Mouse (Mus musculus) Patski (cell line): ENCODE measurements around the gene Rnf141. TPM values are rescaled to one million over a fixed set of nuclear protein-coding genes. Genes with fewer than 3 reads are reported as not detected.

ENCODE experiments used
- ATAC-seq: fragments of 100-300 bp; one replicate; pipeline ENCODE4 v1.8.0; 2021
- CTCF ChIA-PET: fragments of 350-600 bp; sonication (Branson Sonifier 250); formaldehyde crosslinking; loops from one replicate; lab custom pipeline; 2022; ENCODE audit warnings: inconsistent platforms; lab: Charles Lee
- POLR2A ChIA-PET: fragments of 350-600 bp; sonication (Branson Sonifier 250); formaldehyde crosslinking; loops from one replicate; lab custom pipeline; 2022; ENCODE audit warnings: antibody characterized with exemption, inconsistent platforms; lab: Charles Lee
- DNase-seq: peaks from one replicate; pipeline ENCODE4 v3.0.0-alpha.2; 2011; ENCODE audit warnings: low read depth, low spot score
- H3K27me3 ChIP-seq: fragments of 371-371 bp; one replicate; pipeline ENCODE4 v1.5.1; 2021
- CTCF ChIP-seq: fragments of 100-300 bp; IDR thresholded peaks from one replicate; pipeline ENCODE4 v1.5.1; 2021
- in situ Hi-C: fragments of 300-500 bp; cut with MboI; formaldehyde crosslinking; loops from 3 replicates; pipeline ENCODE4 v1.11.1; 2018; ENCODE audit warnings: low pct_unique_long_range_greater_than_20kb, mixed read lengths
- polyA plus RNA-seq: library from polyadenylated mRNA; unstranded; gene quantifications from one replicate; pipeline ENCODE4 v1.2.3, GENCODE M21; 2021

Gene Rnf141
- polyA plus RNA-seq, 1 experiment from 2014 or later: 19.7 TPM

DNA sequence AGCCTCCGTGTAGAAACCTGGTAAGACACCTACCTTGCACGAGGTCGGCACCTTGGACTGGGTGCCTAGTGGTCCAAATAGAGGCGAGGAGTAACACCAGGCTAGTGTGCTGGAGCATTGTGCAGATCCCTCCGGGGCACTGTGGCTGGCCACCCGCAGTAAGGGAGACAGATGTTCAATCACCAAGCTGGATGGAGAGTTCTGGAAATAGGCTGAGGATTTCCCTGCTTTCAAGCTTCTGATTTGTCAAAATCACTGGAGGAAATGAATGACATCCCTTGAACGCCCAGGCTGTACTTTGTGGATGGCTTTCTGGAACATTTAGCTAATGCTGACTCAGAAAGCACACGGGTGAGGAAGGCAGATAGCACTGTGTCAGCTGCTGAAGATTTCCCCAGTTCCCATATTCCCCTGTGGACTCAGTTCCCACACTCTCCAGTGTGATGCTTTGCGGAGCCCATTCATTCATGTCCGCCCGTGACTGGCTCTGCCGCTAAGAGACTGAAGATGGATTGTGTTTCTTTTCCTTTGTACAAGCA, 18.6 kb upstream of the Rnf141 start, which contains the start of gene Lyve1:
Lyve1 (minus strand) TSS at position 489 of the 539 bp plus-strand sequence.
- no peak for ATAC-seq
- no peak for DNase-seq
- ChIA-PET POLR2A (no interaction called here), CTCF (no interaction called here)
- in situ Hi-C loops: no loop called here
- TF ChIP-seq CTCF: no peak
- H3K27me3 ChIP-seq: no peaks in the 10 kb centered on the region

DNA sequence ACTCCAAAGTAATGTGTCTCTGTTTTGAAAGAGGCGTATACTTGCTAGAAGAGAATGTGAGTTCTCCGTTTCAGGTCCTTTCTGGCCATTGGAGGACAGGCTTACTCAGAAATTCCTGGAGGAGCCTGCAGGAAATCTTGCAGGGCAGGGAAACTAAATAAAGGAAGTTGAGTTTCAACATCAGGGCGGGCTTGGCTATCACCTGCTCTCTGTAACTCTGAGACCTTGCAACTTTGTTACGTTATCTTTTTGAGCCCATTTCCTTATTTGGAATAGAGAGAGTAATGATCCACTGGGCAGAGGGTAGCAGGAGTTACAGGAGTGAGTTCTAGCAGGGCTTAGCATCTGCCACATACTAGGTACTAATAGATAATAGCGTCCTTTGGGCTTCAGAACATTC, 15.9 kb upstream of the Rnf141 start:
- ATAC-seq: no peak
- CTCF ChIA-PET: interaction anchor here (1.6 kb wide), 1 partner anchor 22 kb away, joined by 3 read pairs; no protein-coding TSS in a partner anchor
- in situ Hi-C loops: no loop called here
- TF ChIP-seq CTCF: no peak
- no peaks in the 10 kb centered on the region for H3K27me3 ChIP-seq
- POLR2A ChIA-PET: no interaction called here
- no peak for DNase-seq

DNA sequence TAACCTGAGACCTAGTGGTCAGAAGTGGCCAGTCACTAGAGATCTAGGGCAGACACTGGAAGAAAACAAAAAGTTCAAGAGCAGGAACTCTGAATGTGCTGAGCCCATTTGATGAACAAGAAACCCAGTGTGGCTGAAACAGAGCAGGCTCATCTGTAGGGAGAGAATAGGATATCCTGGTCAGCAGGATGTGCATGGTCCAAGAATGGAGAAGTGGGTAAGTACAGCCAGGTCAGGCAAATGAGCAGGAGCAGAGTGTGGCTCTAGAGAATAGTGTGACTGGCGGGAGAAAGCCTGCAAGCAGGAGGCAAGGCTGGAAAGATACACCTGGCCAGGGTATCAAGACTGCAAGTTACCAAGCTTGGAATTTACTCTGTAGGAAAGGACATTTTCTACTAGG, 11.3 kb upstream of the Rnf141 start:
- no peaks in the 10 kb centered on the region for H3K27me3 ChIP-seq
- CTCF ChIA-PET: no interaction called here
- in situ Hi-C loops: no loop called here
- TF ChIP-seq CTCF: no peak
- POLR2A ChIA-PET: no interaction called here
- ATAC-seq (no peak), DNase-seq (no peak)

DNA sequence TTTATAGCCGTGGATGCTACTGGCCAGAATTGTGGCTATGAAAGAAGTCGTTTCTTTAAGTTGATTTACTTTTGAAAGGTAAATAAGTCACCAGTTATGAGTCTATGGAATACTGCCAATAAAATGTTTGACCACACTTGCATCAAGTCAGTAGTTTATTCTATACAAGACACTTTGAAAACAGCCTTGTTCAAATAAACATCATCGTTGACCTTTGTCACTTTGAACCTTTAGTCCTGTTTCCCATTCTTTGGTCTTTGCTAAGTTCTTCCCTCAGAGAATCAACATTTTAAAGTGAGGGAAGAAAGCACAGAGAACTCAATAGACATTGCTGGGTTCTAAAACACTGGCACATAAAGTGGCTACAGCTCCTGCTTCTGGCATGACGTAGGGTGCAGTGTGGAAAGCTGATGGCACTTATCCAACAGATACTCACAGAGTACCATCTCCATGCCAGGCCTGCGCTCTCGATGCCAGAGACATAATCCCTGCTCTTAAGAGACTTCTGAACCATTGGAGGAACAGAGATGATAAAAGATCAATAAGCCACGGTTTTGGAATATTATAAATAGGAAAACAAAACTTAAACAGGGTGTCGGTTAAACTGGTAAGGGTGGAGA, 10.8 kb upstream of the Rnf141 start:
- CTCF ChIA-PET: no interaction called here
- POLR2A ChIA-PET: no interaction called here
- ATAC-seq (no peak), DNase-seq (no peak)
- no peaks in the 10 kb centered on the region for H3K27me3 ChIP-seq
- TF ChIP-seq CTCF: no peak
- in situ Hi-C loops: no loop called here

DNA sequence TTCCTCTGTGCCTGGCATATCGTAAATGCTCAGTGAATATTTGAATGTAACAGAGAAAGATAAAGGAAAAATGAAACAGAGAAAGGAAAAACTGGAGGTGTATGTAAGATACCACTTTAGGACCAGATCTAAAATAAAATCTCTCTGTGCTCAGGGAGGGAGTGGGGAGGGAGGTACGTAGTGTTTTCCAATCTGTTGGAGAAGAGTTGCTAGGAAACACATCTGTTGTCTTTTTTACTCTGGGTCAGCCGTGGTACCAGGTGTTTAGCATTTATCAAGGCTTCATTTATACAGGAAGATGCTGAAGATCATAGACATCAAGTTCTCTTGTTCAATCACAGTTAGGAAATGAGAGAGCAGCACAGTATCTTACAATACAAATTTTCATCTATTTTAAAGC, 10.3 kb upstream of the Rnf141 start:
- ATAC-seq (no peak), DNase-seq (no peak)
- no peaks in the 10 kb centered on the region for H3K27me3 ChIP-seq
- no peak for TF ChIP-seq CTCF
- POLR2A ChIA-PET: no interaction called here
- in situ Hi-C loops: no loop called here
- CTCF ChIA-PET: no interaction called here

DNA sequence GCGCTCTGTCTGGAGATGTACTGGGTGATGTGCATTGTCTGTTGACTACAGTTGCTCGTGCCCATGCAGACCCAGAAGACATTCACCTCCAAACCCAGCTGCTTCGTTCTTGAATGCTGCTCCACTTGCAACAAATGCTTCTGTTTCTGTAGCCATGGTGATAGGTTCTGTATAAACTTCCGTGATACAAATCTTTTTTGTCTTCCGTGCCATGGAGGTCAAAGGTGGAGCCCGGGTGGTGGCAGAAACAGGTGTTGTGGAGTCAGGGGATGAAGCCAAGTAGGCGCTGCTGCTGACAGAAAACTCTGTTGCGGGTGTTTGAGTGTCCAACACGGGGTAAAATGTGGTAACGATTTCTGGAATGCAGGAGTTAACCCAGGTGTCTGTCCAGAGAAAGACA, 9.4 kb upstream of the Rnf141 start:
- no peak for ATAC-seq

DNA sequence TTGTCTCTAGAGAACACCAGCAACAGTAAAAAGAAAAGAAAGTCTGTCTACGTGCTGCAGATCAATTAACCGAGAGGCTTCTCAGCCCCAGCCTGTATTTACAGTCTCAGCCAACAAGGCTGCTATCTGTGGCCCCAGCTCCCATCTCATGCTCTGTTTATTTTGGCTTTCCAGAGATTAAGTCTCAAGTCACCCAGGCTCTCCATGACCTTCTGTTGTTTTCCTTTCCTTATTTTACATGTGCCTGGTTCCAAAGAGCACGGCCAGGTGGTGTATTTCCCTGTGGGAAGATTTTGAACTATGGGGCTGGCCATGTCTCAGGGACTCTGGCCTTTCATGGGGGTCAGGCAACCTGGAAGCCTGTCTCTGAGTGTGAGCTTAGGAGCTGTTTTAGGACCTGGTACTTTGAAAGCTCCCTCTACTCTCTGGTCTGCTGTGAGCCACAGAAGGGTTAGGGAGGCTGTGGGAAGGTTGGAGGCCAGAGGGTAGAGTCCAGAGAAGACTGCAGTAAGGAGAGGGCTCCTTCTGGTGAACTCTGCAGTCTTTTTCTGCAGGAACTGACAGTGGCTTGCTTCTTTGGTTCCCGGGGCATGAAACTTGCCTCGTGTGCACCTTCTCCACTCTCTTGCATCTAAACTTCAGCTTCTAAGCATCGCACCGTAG, 7.4 kb upstream of the Rnf141 start:
- no peak for TF ChIP-seq CTCF
- no peak for DNase-seq
- POLR2A ChIA-PET: interaction anchor here (0.5 to 0.6 kb wide), 2 partner anchors 8 to 82 kb away, joined by 3 read pairs; no protein-coding TSS in a partner anchor
- CTCF ChIA-PET: no interaction called here
- ATAC-seq: no peak
- no peaks in the 10 kb centered on the region for H3K27me3 ChIP-seq
- in situ Hi-C loops: no loop called here

More for the DNA sequence above, 9.4 kb upstream of the Rnf141 start:
- ChIA-PET CTCF (no interaction called here), POLR2A (no interaction called here)
- no peak for TF ChIP-seq CTCF
- DNase-seq: no peak
- H3K27me3 ChIP-seq: no peaks in the 10 kb centered on the region
- in situ Hi-C loops: no loop called here

DNA sequence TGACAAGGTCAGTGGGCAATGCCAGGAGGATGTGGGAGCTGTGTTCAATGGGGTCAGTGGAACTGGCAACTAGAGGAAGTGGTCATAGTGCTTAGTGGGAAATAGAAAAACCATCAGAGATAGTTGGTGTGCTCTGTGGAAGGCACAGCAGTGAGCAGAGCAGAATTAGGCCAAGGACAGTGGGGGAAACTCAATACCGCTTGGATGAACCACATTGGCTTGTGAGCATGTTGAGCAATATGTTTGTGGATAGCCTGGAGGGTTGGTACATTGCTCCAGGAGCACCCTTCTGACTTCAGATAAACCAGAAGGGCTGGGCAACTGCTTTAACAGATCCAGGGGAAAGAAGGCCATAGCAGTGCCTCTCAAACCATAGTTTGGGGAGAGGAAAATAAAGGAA, 4.1 kb upstream of the Rnf141 start:
- H3K27me3 ChIP-seq: no peaks in the 10 kb centered on the region
- in situ Hi-C loops: no loop called here
- POLR2A ChIA-PET: no interaction called here
- no peak for ATAC-seq
- CTCF ChIA-PET: no interaction called here
- DNase-seq: no peak
- TF ChIP-seq CTCF: no peak

DNA sequence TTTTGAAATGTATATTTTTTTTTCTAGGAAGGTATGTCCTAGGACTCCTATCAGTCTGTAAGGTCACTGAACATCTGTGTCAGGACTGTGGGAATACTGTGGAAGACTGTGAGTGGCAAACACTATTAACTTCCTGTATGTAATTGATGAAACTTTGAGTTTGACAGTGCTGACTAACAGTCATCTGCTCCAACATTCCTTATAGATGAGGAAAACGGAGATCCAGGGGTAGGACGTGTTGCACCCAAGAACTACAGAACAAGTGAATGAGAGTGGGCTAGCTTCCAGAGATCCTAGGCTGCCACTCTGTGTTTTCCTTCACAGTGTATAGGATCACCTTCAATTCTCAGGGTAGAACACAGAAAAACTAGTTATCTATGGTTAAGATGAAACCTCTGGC, 3.1 kb upstream of the Rnf141 start:
- DNase-seq (no peak), ATAC-seq (no peak)
- no peak for TF ChIP-seq CTCF
- ChIA-PET CTCF (no interaction called here), POLR2A (no interaction called here)
- in situ Hi-C loops: no loop called here
- no peaks in the 10 kb centered on the region for H3K27me3 ChIP-seq

DNA sequence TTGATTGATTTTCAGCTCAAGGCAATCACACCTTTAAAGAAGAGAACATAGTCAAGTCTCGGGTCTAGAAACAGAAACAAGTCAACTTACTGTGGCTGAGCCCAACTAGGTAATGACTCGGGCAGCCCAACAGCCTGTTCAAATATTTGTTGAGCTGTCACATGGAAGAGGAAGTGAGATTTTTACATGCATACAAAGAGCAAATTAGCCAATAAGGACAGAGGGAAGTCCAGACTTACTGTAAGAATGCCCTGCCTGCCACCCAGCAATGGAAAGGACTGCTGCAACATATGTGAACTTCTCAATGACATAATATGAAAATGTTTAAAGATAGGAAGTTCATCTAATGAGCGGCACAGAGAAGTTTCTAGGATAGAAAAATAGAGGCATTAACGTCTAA, 3.9 kb downstream of the Rnf141 start:
- DNase-seq (no peak), ATAC-seq (no peak)
- H3K27me3 ChIP-seq: no peaks in the 10 kb centered on the region
- ChIA-PET CTCF (interaction anchor here (0.9 kb wide), 1 partner anchor 41 kb away, joined by 3 read pairs; no protein-coding TSS in a partner anchor), POLR2A (interaction anchor here (0.6 kb wide), 1 partner anchor 116 kb away, joined by 6 read pairs; no protein-coding TSS in a partner anchor)
- no peak for TF ChIP-seq CTCF
- in situ Hi-C loops: no loop called here

DNA sequence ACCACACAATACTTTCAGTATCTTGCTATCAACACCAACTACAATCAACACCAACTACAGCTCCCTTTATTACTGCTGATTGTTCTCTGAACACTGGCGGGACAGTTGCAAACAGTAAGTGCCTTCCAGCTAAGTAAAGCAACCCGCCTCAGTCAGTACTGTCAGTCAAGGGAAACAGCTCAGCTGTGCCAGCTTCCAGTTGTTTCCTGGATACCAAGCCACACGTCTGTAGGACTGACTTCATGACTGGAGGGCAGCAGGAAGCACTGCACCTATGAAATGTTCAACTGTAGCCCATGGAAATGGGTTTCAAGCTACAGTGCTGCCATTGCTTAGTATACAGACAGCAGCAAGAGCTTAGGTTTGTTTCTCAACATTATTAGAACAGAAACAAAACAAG, 9.7 kb downstream of the Rnf141 start:
- in situ Hi-C loops: no loop called here
- POLR2A ChIA-PET: interaction anchor here (1.1 kb wide), 1 partner anchor 10 kb away, joined by 3 read pairs; the partner anchor contains the start of gene Rnf141
- ATAC-seq: no peak
- CTCF ChIA-PET: interaction anchor here (1.0 to 2.2 kb wide), 3 partner anchors 10 to 70 kb away, joined by 3 to 10 read pairs (median 3); partner anchors contain the start of gene Rnf141
- no peaks in the 10 kb centered on the region for H3K27me3 ChIP-seq
- TF ChIP-seq CTCF: no peak
- no peak for DNase-seq
